Mouse (Mus musculus) thymus, adult 2 months (tissue): ENCODE results near the gene Kcnj8.

ENCODE experiments used
- CTCF ChIP-seq: fragments of 200-500 bp; IDR thresholded peaks from 2 replicates; pipeline ENCODE4 v1.5.1; 2012; ENCODE audit warnings: mild to moderate bottlenecking, control low read depth, low read length, moderate library complexity, borderline replicate concordance; ENCODE audit not compliant: control insufficient read depth, poor library complexity, insufficient read depth; ENCODE audit errors: extremely low read depth
- POLR2A ChIP-seq: fragments of 200-500 bp; IDR thresholded peaks from 2 replicates; pipeline ENCODE4 v1.6.1; 2012; ENCODE audit warnings: mild to moderate bottlenecking, low read length, control low read depth, moderate library complexity; ENCODE audit not compliant: control insufficient read depth, poor library complexity, insufficient read depth; ENCODE audit errors: extremely low read depth

DNA sequence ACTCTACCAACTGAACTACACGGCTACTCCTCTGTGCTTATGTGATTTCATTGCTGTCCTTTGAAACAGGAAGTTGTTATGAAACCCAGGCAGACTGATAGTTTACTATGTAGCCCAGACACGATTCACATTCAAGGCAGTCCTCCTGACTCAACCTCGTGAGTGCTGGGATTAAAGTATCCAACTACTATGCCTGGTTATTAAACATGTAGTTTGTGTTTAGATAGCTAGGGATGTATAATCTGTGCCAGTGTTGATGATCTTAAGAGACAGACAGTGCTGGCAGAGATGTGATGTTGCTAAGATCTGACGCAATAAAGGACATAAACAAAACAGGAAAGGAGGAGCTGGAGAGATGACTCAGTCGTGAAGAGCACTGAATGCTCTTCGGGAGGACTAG, 1.5 kb upstream of the Kcnj8 start:
- TF ChIP-seq POLR2A, result no peak
- TF ChIP-seq CTCF, result no peak
